Mouse (Mus musculus): ENCODE results near the gene Snapc3.

DNA sequence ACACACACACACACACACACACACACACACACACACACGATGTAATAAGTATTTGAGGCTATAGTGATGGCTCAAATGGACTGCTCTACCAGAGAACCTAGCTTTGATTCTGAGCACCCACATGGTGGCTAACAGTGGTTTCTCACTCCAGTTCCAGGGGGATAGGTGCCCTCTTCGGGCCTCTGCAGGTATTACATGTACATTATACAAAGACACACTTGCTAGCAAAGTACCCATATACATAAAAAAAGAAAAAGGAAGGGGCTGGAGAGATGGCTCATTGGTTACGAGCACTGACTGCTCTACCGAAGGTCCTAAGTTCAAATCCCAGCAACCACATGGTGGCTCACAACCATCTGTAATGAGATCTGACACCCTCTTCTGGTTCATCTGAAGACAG, 11.3 kb downstream of the Snapc3 start:
- no peak for TF ChIP-seq POLR2A (IDR thresholded peaks at IDR 0.05; ENCODE audit: control insufficient read depth, low read depth, low read length)
- TF ChIP-seq CTCF (IDR thresholded peaks at IDR 0.05; ENCODE audit: control insufficient read depth, insufficient read depth, insufficient replicate concordance, low read depth, low read length), result no peak
